Mouse (Mus musculus) leukemia stem cell, adult 10-12 weeks (primary cell): ENCODE data around the gene Prss37. TPM values are rescaled to one million over a fixed set of nuclear protein-coding genes. Genes with fewer than 3 reads are reported as not detected.

Experiments used
- polyA plus RNA-seq: library from polyadenylated mRNA; stranded (reverse); fragments of >175 nt; gene quantifications from 2 replicates; pipeline ENCODE4 v1.2.3, GENCODE M21; 2012; ENCODE audit warnings: low replicate concordance

The Prss37 gene
- not detected in 2 replicates for polyA plus RNA-seq

GRCm38 (mm10) chr6:40519408-40519807, at the start of gene Prss37:
TSS of gene Prss37 (minus strand) at chr6:40519508.

GRCm38 (mm10) chr6:40554950-40555349, 35.6 kb upstream of the Prss37 start, which contains the start of gene Olfr461:
TSS of gene Olfr461 (minus strand) at chr6:40555050.

DNA sequence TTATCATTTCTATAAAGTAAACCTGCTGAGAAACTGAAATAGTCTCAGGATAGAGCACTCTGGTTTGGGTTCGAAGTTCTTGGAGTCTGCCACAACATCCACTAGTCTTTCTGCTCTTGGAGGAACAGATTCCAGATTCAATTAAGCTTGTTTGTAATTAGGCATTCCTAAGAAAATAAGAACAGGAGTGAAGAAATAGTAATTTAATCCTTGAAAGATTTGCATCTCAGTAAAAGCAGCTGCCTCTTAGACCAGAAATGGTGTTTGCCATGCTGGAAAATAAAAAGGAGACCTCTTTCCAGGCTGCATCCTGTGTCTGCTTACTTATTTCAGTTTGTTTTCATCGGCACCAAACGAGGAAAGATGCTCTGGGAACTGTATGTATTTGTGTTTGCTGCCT, 26.1 kb downstream of the Prss37 start, which contains the start of gene Tas2r108:
Gene Tas2r108 (plus strand): TSS at position 301 of the 400 bp plus-strand sequence.

DNA sequence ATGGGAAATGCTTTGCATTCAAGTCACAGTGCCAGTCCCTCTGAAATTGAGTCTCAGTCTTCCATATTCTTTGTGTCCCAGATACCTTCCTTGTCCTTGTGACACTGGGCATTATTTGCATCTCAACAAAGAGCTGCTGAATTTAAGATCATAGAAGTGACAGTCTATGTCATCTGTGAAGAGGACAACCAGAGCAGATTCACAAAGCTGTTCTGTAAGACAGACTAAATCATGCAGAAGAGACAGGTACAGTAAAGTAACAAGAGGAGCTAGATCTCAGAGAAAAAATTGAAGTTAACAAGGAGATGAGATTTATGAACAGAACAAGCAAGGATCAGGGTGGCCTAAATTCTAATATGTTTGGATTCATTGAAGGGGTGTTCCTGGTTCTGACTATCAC, 28.4 kb downstream of the Prss37 start, which contains the start of gene Tas2r137:
Gene Tas2r137 (plus strand): TSS at position 301 of the 400 bp plus-strand sequence.

DNA sequence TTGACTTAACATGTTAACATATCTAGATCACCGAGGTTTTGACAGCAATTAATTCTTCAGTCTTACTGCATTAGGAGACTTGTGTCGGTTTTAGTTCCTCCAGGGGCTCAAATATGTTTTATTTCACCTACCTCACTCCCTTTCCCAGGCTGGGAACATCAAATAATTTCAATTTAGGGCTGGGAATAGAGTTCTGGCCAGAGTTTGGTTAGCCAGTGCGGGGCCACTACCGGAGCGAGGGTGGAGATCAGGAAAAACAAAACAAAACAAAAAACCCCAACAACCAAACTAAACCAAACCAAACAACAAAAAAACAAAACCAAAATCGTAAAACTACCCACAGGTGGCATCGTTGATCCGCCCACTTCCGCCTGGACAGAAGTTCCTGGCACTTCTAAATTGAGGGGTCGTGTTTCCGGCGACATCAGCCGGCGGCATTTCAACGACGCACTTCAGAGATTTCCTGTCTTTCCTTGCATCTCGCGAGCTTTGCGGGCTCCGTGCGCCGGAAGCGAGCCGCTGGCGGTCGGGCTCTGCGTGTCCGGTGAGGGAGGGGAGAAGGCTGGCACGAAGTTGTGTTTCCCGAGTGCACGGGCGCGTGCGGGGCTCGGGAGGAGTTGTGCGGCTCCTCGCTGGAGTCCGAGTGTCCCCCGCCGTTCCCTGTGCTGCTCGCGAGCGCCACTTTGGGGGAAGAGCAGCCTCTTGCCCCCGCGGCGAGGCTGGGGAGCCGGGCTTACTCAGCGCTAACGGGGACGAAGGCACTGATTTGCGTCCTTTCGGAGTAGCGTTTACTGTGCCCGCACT, 48.2 kb downstream of the Prss37 start, which contains the start of gene Ssbp1:
Gene Ssbp1 (plus strand): TSS at position 437 of the 804 bp plus-strand sequence.

Other genes with a start within 250 kb of the Prss37 start
- gene Agk, start 194.3 kb downstream of the Prss37 start, polyA plus RNA-seq, result 2.9 and 3.9 TPM in 2 replicates
- gene E330009J07Rik, start 83.4 kb downstream of the Prss37 start, polyA plus RNA-seq, result 1.2 and 3.5 TPM in 2 replicates
- gene Wee2, start 80.4 kb downstream of the Prss37 start, polyA plus RNA-seq, result not detected in 2 replicates
- gene Ssbp1, start 48.2 kb downstream of the Prss37 start, polyA plus RNA-seq, result 16.6 and 17.0 TPM in 2 replicates
- gene Tas2r137, start 28.3 kb downstream of the Prss37 start, polyA plus RNA-seq, result not detected in 2 replicates
- not detected in 2 replicates for gene Tas2r108, start 26.0 kb downstream of the Prss37 start, polyA plus RNA-seq
- gene Olfr461, start 35.5 kb upstream of the Prss37 start, polyA plus RNA-seq, result not detected in 2 replicates
- gene Olfr460, start 50.0 kb upstream of the Prss37 start, polyA plus RNA-seq, result not detected in 2 replicates
- not detected in 2 replicates for gene Clec5a, start 66.3 kb upstream of the Prss37 start, polyA plus RNA-seq
- not detected in 2 replicates for gene Tas2r138, start 93.8 kb upstream of the Prss37 start, polyA plus RNA-seq
- not detected in 2 replicates for gene Mgam, start 109.3 kb upstream of the Prss37 start, polyA plus RNA-seq